Mouse (Mus musculus): ENCODE measurements at regions not wholly inside any gene's neighbourhood (a gene's known extent, or its start where the extent isn't known, plus 50 kb on each side); places are given as distances from the start of the nearest gene placed in this dataset.
"Not testable (repeated sequence)": the region's sequence is repeated elsewhere in the genome, so short reads cannot be mapped to it uniquely, and the experiment has no call there.

- no peak for DNase-seq (ENCODE audit: low spot score)
Measured at GRCm38 (mm10) chr14:73453164-73453563, 56.7 kb upstream of the Med4 start.

GRCm38 (mm10) chr14:73452321-73453082, 57.3 kb upstream of the Med4 start:
- no peak for DNase-seq (ENCODE audit: low spot score)

- no peak for DNase-seq (ENCODE audit: low spot score)
Measured at GRCm38 (mm10) chr14:73451291-73452045, 58.4 kb upstream of the Med4 start.

GRCm38 (mm10) chr14:73449901-73450495, 59.8 kb upstream of the Med4 start:
- DNase-seq (ENCODE audit: low spot score), result no peak

GRCm38 (mm10) chr14:73449111-73449510, 60.7 kb upstream of the Med4 start:
- no peak for DNase-seq (ENCODE audit: low spot score)

- peak; percentile 32 for DNase-seq (ENCODE audit: low spot score)
Measured at GRCm38 (mm10) chr14:73445508-73446256, 60.6 kb upstream of the Itm2b start.

GRCm38 (mm10) chr14:73444733-73445132, 59.6 kb upstream of the Itm2b start:
- DNase-seq (ENCODE audit: low spot score), result no peak

- no peak for DNase-seq (ENCODE audit: low spot score)
Measured at GRCm38 (mm10) chr14:73441951-73442716, 57.0 kb upstream of the Itm2b start.

GRCm38 (mm10) chr14:73441206-73441950, 56.3 kb upstream of the Itm2b start:
- DNase-seq (ENCODE audit: low spot score), result not testable (repeated sequence)

GRCm38 (mm10) chr14:73439802-73440309, 54.8 kb upstream of the Itm2b start:
- DNase-seq (ENCODE audit: low spot score), result no peak

- DNase-seq (ENCODE audit: low spot score), result no peak
Measured at GRCm38 (mm10) chr14:73435839-73436238, 50.8 kb upstream of the Itm2b start.

Measured in urinary bladder, adult 2 months (tissue).